Mouse (Mus musculus): ENCODE measurements around the gene Ston2.
"Not testable (repeated sequence)": the region's sequence is repeated elsewhere in the genome, so short reads cannot be mapped to it uniquely, and the experiment has no call there.

The Ston2 gene

DNA sequence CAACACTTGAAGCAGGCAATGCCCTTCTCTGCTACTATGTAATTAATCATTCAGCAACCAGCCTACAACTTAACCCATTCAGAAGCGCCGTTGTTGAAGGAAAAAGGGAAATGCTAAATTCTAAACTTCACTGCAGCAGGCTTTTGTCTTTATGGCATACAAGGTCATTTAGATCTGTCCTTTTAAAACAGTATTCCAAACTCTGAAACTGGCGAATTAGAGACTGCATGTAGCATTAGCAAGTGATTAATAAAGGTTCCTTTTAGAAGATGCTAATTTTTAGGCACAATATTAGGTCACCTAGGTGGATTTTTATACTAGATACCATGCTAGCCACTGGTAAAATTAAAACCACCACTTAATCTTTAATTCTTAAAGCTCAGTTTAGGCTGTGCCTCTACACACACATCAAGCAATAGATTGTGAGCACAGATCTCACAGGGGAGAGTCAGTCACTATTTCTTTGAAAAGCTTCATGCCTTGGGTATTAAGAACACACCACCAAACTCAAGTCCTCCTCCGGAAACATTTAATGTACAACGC lies 200.6 kb downstream of the Ston2 start:
- no peak for DNase-seq

DNA sequence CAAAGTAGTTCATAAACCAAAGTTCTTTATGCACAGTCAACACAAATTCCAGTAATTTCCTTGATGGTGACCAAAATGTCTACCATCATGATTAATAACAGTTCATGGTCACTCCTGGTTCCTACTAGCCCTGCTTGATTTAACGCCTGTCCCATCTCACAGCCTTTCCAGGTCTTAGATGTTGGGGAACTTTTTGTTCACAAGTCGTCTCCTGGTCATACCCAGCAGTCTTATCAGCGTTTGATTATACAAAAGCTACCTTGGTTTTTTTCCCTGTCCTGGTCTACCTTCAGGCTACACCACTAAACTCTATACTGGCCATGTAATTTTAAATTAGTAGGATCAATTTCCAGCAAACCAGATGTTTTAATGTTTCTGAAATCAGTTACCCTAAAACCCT lies 201.1 kb downstream of the Ston2 start:
- no peak for DNase-seq

DNA sequence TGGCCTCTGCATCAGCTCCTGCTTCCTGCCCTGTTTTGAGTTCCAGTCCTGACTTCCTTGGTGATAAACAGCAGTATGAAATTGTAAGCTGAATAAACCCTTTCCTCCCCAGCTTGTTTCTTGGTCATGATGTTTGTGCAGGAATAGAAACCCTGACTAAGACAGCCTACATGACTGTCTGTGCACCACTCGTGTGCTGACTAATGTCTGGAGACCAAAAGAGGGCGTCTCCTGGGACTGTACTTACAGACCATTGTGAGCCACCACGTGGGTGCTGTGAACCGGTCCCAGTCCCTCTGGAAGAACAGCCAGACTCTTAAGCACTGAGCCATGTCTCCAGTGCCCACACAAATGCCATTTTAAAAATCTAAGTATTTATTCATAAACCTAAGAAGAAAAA lies 202.4 kb downstream of the Ston2 start:
- not testable (repeated sequence) for DNase-seq

DNA sequence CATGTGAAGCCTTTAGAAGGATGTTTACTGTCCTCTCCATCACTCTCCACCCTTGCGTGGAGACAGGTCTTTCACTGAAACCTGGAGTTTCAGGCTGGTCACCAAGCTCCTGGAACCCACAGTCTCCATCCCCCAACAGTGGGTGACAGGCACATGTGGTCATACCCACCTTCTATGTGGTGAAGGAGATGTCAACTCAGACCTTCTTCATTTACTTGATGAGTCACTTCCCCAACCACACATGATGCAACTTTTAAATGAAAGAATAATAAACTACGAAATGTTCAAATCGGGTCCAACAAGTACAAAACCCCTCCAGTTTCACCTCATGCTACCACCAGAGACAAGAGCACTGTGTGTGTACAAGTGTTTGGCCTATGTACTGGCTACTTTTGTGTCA lies 203.0 kb downstream of the Ston2 start:
- no peak for DNase-seq

DNA sequence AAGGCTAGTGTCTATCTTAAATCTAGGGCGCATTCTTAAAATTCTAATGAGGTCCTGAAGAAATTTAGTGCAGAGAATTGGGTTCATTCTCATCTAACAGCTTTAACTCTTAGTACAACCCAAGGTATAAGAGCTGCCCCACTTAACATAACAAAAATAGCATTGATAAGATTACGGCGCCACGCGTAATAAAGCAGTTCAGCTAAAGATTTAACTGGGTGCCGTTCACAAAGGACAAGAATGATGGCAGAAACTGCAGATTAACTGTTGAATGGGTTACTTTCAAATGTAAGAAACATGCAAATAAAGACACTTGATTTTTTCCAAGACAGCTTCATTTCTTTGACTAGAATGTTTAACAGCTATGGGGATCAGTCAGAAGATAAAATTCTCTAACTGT lies 204.8 kb downstream of the Ston2 start:
- no peak for DNase-seq

All from cerebellum, adult 11 months (tissue).